Mouse (Mus musculus) forebrain, embryonic 12.5 days (tissue): ENCODE measurements around the gene Traf4. TPM values are rescaled to one million over a fixed set of nuclear protein-coding genes. Genes with fewer than 3 reads are reported as not detected.

Source experiments
- ATAC-seq: fragments of 200-750 bp; cut with Nextera tagmentation; 2 replicates; pipeline ENCODE4 v1.8.0; 2017; ENCODE audit warnings: moderate TSS enrichment; ENCODE audit not compliant: low FRiP score
- H3K27ac ChIP-seq: fragments of 300-500 bp; sonication (generic); 2 replicates; pipeline ENCODE4 v1.5.1; 2016; ENCODE audit warnings: mild to moderate bottlenecking
- H3K27me3 ChIP-seq: fragments of 300-500 bp; sonication (generic); 2 replicates; pipeline ENCODE4 v1.6.1; 2016; ENCODE audit warnings: mild to moderate bottlenecking
- H3K36me3 ChIP-seq: fragments of 300-500 bp; sonication (generic); replicated peaks from 2 replicates; pipeline ENCODE4 v1.6.1; 2016; ENCODE audit warnings: mild to moderate bottlenecking
- H3K4me1 ChIP-seq: fragments of 300-500 bp; sonication (generic); 2 replicates; pipeline ENCODE4 v1.6.1; 2016
- H3K4me2 ChIP-seq: fragments of 300-500 bp; sonication (generic); 2 replicates; pipeline ENCODE4 v1.6.1; 2016; ENCODE audit warnings: mild to moderate bottlenecking, moderate library complexity
- H3K4me3 ChIP-seq: fragments of 300-500 bp; sonication (generic); replicated peaks from 2 replicates; pipeline ENCODE4 v1.5.1; 2016; ENCODE audit warnings: mild to moderate bottlenecking
- H3K9ac ChIP-seq: fragments of 300-500 bp; sonication (generic); 2 replicates; pipeline ENCODE4 v1.6.1; 2016; ENCODE audit warnings: mild to moderate bottlenecking
- H3K9me3 ChIP-seq: fragments of 300-500 bp; sonication (generic); 2 replicates; pipeline ENCODE4 v1.6.1; 2016
- WGBS: fragments of 180-500 bp; shearing (Covaris S2); methylation state at CpG from one replicate; pipeline ENCODE4 v1.1.7; 2016; 5-methylcytosine and 5-hydroxymethylcytosine counted together
- polyA plus RNA-seq: library from polyadenylated mRNA; unstranded; fragments of >200 nt; fragmentation: Nextera tagmentation; extraction: Ambion mirVana; gene quantifications from 2 replicates; pipeline ENCODE4 v1.2.1, GENCODE M21; 2016

The Traf4 gene
- polyA plus RNA-seq, 1 experiment from 2014 or later, result 121 TPM

DNA sequence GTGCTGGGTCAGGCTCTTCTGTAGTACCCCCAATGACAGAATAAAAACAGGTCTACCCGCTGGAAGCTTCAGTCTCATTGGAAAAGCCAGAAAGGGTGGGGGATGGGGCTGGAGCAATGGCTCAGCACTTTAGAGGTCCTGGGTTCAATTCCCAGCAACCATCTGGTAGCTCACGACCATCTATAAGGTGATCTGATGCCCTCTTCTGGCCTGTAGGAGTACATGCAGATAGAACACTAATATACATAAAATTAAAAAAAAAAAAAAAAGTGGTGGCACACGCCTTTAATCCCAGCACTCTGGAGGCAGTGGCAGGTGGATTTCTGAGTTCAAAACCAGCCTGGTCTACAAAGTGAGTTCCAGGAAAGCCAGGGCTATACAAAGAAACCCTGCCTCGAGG, 5.9 kb upstream of the Traf4 start:
- ATAC-seq, result no peak
- H3K27me3 ChIP-seq, result peaks cover 5% of the 10 kb centered on the region; the same call in 1 of the 2 replicates
- H3K27ac ChIP-seq, result no peak overlapping the region
- peaks cover 4% of the 10 kb centered on the region; the same call in 1 of the 2 replicates for H3K4me1 ChIP-seq
- H3K4me3 ChIP-seq, result no peak overlapping the region
- H3K9ac ChIP-seq, result no peak overlapping the region
- no peaks in the 10 kb centered on the region for H3K9me3 ChIP-seq
- no peak overlapping the region for H3K4me2 ChIP-seq
- no peaks in the 10 kb centered on the region for H3K36me3 ChIP-seq
- WGBS, result 79% methylated on average over 4 of the region's 4 CpGs

DNA sequence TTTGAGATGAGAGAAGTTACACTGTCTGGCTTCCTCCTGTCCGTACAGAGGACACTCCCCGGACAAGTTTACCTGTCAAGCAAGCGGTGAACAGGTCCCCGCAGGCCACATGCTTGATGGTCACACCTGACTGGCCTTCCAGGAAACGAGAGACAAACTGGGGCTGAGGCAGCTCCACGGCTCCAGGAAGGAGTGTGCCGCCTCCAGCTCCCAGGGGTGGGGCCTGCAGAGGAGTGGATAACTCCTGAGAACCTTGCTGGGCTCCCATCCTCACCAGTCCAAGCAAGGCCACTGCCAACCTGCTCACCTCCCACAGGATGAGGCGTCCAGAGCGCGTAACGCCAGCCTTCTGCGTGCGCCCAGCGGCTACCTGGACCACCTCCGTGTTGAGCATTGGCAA, 4.9 kb upstream of the Traf4 start:
- Histone ChIP-seq H3K27ac (no peak overlapping the region), H3K9me3 (no peaks in the 10 kb centered on the region), H3K9ac (no peak overlapping the region), H3K4me2 (no peak overlapping the region), H3K4me1 (peaks cover 7% of the 10 kb centered on the region), H3K36me3 (no peaks in the 10 kb centered on the region), H3K27me3 (peaks cover 5% of the 10 kb centered on the region; the same call in 1 of the 2 replicates), H3K4me3 (no peak overlapping the region)
- 90% methylated on average over 15 of the region's 15 CpGs for WGBS
- ATAC-seq, result no peak

DNA sequence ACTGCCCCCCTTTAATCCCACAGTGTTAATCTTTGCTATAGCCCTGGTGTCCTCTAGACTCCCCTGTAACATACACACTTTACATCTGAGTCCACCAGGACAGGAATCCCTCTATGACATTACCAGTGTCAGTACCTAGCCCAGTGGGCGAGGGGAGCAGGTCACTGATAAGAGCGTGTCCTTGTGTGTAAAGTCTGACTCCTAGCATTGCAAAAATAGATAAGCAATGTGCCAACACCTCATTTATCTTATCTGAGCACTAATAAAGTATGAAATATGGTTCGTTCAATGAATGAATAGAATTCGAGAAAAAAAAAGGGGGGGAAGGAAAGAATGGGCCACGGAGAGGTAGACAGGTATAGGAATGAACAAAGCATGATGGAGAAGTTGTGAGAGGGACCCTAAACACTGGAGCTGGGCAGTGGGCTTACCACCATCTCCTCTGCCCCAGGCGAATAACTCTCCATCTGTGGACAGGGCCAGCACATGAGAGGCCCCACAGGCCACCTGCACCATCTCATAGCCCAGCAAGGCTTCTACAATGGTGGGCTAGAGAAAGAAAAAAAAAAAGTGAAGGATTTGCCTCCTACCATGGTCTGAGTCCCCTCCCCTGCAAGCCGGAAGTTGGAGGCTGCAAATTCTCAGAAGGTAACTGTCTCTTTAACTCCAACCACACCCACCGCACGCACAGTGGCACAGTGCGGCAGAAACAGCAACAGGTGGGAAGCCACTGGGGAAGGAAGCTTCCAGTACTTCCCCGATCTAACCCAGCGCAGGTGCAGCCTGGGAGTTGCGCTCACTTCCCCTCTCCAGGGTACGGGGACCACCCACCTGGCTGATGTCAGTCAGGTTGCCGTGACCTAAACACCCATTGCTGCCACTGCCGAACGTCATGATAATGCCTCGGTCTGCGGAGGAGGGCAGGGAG, 3.4 kb upstream of the Traf4 start:
- ATAC-seq, result no peak
- 61% methylated on average over 19 of the region's 19 CpGs for WGBS

DNA sequence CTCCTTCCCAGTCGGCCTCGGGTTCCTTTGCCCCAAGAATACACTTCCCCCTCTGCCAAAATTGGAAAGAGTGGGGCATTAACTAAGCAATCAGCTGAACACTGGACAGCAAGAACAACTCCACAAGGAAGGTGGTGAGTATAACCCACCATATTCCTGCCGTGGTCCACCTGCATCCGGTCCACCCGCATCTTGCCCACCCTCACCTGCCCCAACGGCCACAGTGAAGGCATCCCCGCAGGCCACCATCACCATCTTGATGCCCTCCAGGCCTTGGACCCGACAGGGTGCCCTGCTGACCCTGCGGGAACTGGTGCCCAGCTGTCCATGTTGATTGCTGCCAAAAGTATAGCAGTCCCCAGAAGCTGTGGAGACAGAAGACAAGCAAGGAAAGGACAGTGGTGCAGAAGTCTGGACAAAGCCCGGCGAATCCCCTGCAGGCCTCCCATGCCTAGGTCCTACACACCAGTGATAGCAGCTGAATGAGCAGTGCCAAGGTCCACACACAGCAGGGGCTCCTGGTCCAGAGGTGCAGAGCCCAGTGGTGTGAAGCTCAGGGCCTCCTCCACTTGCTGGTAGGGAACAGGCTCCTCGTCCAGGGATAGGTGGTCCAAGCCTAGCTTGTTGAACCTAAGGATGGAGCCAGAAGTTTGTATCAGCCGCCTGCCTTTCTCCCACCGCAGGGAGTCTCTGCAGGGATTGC, 2.0 kb upstream of the Traf4 start:
- H3K4me3 ChIP-seq, result no peak overlapping the region
- peaks cover 5% of the 10 kb centered on the region; the same call in 1 of the 2 replicates for H3K27me3 ChIP-seq
- H3K4me2 ChIP-seq, result no peak overlapping the region
- H3K4me1 ChIP-seq, result peaks cover 23% of the 10 kb centered on the region
- ATAC-seq, result no peak
- no peaks in the 10 kb centered on the region for H3K9me3 ChIP-seq
- no peak overlapping the region for H3K9ac ChIP-seq
- peaks cover 5% of the 10 kb centered on the region for H3K36me3 ChIP-seq
- H3K27ac ChIP-seq, result no peak overlapping the region
- WGBS, result 84% methylated on average over 14 of the region's 14 CpGs

More for the DNA sequence above, 3.4 kb upstream of the Traf4 start:
- peaks cover 5% of the 10 kb centered on the region; the same call in 1 of the 2 replicates for H3K27me3 ChIP-seq
- H3K4me2 ChIP-seq, result no peak overlapping the region
- H3K9ac ChIP-seq, result no peak overlapping the region; the same call in 1 of the 2 replicates
- H3K36me3 ChIP-seq, result no peaks in the 10 kb centered on the region
- no peak overlapping the region for H3K27ac ChIP-seq
- peaks cover 9% of the 10 kb centered on the region for H3K4me1 ChIP-seq
- H3K9me3 ChIP-seq, result no peaks in the 10 kb centered on the region
- H3K4me3 ChIP-seq, result no peak overlapping the region

DNA sequence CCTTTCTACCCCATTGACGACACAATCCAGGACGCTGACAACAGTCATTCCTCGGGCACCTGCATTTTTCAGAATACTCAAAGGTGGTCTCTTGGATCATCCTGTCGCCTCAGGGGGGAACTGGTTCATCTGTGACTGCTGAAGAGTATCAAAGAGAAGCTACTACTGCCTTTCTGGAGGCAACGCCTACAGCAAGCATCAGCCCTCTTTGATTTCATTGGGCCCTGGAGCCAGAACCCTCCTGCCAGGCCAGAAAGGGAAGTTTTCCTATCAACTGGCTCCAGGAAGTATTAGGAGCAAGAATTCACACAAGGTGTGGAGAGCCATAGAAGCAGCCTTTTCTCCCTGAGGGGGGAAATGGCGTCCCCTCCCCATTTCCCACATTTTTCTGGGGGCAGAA, 1.3 kb upstream of the Traf4 start:
- Histone ChIP-seq H3K4me2 (no peak overlapping the region), H3K4me1 (peaks cover 29% of the 10 kb centered on the region), H3K27me3 (peaks cover 5% of the 10 kb centered on the region; the same call in 1 of the 2 replicates), H3K9ac (no peak overlapping the region), H3K36me3 (peaks cover 13% of the 10 kb centered on the region), H3K9me3 (no peaks in the 10 kb centered on the region), H3K4me3 (no peak overlapping the region), H3K27ac (no peak overlapping the region)
- ATAC-seq, result no peak
- WGBS, result 72% methylated on average over 6 of the region's 6 CpGs

DNA sequence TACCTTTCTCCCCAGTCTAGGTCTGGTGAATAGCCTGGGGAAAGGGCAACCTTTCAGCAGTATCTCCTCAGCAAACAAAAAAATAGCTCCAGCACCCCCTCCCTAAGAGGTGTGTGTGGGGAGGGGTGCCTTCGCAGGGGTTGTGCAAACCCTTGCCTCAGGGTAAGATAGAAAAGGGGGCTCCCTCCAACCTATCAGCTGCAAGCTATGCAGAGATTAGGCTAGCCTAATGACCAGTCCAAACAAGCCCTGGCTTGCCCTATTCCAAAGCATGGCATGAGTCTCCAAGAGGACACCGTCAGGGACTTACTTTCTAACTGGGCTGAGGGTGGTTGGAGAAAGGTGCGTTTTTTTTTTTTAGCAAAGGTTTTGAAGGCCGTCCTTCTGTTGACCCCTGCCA, 772 bp upstream of the Traf4 start:
- Histone ChIP-seq H3K4me1 (peaks cover 29% of the 10 kb centered on the region), H3K4me3 (peak overlapping the region; percentile 99; the same call in 1 of the 2 replicates), H3K36me3 (peaks cover 18% of the 10 kb centered on the region), H3K9ac (peak overlapping the region; percentile 99; the same call in 1 of the 2 replicates), H3K9me3 (no peaks in the 10 kb centered on the region), H3K4me2 (peak overlapping the region; percentile 84), H3K27me3 (peaks cover 5% of the 10 kb centered on the region; the same call in 1 of the 2 replicates), H3K27ac (peak overlapping the region; percentile 99; the same call in 1 of the 2 replicates)
- 48% methylated on average over 4 of the region's 4 CpGs for WGBS
- ATAC-seq, result no peak

DNA sequence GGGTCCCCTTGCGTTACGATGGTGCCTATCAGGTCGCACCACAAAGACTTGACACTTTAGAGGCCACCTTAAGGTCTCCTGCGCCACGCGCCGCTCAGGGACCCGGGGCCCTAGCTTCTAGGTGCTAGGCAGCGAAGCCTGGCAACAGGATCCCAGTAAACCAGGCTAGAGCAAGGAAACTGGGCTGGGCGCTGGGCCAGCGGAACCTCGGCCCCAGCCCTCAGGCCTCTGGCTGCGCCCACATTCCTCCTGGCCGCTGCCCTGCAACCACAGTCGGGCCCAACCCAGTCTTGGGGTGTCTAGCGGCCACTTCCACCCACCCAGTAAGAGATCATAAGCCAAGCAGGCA, 346 bp upstream of the Traf4 start:
- ATAC-seq, result peak; percentile 31; the same call in 1 of the 2 replicates

DNA sequence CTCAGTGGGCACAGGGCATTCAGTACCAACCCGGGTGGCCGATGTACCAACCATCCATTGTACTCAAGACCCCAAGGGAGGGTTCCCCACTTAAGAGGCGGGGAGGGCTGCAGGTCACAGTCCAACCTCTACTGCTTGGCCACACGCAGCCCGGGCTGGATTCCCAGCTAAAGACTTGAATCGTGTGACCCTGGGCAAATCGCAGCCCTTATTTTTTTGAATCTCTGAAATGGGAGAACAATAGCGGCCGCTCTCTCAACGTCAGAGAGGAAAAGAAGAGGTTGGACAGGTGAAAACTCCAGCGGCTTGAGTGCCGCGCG, 825 bp downstream of the Traf4 start:
- Histone ChIP-seq H3K4me3 (peak overlapping the region; percentile 99), H3K9me3 (no peaks in the 10 kb centered on the region), H3K4me2 (peak overlapping the region; percentile 84), H3K27me3 (peaks cover 5% of the 10 kb centered on the region; the same call in 1 of the 2 replicates), H3K27ac (peak overlapping the region; percentile 99), H3K9ac (peak overlapping the region; percentile 99), H3K36me3 (peaks cover 34% of the 10 kb centered on the region), H3K4me1 (peaks cover 31% of the 10 kb centered on the region)
- under 1% methylated on average over 14 of the region's 14 CpGs for WGBS
- 0 out of 2 replicates have a peak, but pooled peaks have one; percentile 0 for ATAC-seq

More for the DNA sequence above, 346 bp upstream of the Traf4 start:
- Histone ChIP-seq H3K27ac (peak overlapping the region; percentile 99), H3K27me3 (peaks cover 5% of the 10 kb centered on the region; the same call in 1 of the 2 replicates), H3K4me3 (peak overlapping the region; percentile 99), H3K4me2 (peak overlapping the region; percentile 84), H3K36me3 (peaks cover 22% of the 10 kb centered on the region), H3K4me1 (peaks cover 29% of the 10 kb centered on the region), H3K9ac (peak overlapping the region; percentile 99), H3K9me3 (no peaks in the 10 kb centered on the region)
- WGBS, result 5% methylated on average over 16 of the region's 16 CpGs

DNA sequence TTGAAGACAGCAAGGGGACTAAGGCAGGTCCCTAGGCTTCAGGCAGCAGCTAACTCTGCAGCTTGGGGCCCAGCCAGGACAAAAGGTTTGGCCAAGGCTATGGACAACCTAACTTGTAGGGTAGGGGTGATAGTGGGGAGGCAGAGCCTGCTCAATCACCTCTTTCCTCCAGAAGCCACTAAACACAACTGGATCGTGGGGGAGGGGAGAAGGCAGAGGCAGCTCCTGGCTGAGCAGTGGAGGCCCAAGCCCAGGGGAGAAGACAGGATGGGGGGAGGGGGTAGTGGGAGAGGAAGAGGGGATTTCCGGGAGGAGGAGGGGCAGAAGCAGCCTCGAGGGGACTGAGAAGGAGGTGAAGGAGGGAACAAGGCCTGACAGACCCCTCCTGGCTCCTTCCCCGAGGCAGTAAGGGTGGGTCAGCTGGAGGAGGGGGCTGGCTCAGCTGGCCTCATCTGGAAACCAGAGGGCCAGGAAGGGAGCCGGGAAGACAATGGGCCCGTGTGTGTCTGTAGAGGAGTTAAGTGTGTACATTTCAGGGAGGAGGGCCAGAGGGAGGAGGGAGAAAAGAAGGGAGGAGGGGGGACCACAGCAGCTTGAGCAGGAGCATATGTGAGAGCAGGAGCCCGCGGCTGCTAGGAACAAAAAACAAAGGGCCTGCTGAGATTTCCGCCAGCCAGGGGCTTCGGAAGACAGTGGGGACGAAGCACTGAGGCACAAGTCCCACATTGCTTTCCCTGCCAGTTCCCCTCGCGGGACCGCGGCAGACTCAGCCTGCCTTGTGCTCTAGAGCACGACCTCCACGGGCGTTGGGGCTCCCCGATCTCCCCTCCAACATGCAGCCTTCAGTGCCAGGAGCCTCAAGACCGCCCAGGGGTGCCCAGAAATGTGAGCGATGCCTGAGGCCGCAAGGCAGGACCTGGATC, 1.4 kb downstream of the Traf4 start:
- peak overlapping the region; percentile 99 for H3K9ac ChIP-seq
- peak; percentile 66 for ATAC-seq
- H3K4me3 ChIP-seq, result peak overlapping the region; percentile 99
- H3K4me1 ChIP-seq, result peaks cover 35% of the 10 kb centered on the region
- H3K4me2 ChIP-seq, result peak overlapping the region; percentile 84
- no peaks in the 10 kb centered on the region for H3K9me3 ChIP-seq
- peaks cover 40% of the 10 kb centered on the region for H3K36me3 ChIP-seq
- peaks cover 5% of the 10 kb centered on the region; the same call in 1 of the 2 replicates for H3K27me3 ChIP-seq
- peak overlapping the region; percentile 99 for H3K27ac ChIP-seq
- 0% methylated on average over 22 of the region's 22 CpGs for WGBS

DNA sequence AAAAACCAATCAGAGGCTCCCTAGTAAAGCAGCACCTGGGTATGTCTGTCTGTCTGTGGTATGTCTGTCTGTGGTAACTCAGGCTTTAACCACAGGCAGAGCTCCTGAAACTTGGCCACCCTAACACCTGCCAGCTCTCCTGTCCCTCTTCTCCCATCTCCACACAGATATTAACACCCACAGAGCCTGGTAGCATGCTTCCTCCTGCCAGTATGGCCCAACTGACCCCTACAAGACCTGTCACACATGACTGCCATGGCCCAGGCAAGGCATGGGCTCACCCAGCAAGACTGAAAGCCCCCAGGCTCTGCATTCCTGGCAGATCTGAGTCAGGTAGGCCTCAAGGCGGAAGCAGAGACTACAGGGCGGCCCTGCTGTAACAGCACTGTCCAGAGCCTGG, 2.3 kb downstream of the Traf4 start:
- H3K27ac ChIP-seq, result peak overlapping the region; percentile 99
- H3K4me2 ChIP-seq, result peak overlapping the region; percentile 84

DNA sequence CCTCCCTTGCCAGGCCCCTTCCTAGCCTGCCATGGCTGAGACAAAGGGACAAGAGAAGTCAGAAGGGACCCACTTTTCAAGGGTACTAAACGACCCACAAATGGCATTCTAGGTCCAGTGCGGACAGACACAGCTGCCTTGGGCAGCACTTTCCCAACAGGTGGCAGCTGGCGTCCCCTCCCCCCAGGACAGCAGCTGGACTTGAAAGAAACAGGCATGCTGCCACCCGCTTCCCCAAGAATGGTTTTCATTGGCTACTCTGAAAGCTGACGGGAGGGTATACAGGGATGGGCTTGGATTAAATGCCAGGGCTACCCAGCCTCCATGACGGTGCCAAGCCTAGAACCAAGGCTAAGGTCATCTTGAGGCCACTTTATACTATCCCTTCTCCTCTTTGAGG, 2.9 kb downstream of the Traf4 start:
- H3K27ac ChIP-seq, result peak overlapping the region; percentile 99
- H3K4me2 ChIP-seq, result peak overlapping the region; percentile 84

More for the DNA sequence above, 2.3 kb downstream of the Traf4 start:
- peaks cover 38% of the 10 kb centered on the region for H3K4me1 ChIP-seq
- peak overlapping the region; percentile 99 for H3K9ac ChIP-seq
- H3K9me3 ChIP-seq, result no peaks in the 10 kb centered on the region
- no peak for ATAC-seq
- peak overlapping the region; percentile 99 for H3K4me3 ChIP-seq
- H3K36me3 ChIP-seq, result peaks cover 49% of the 10 kb centered on the region
- 75% methylated on average over 2 of the region's 2 CpGs for WGBS
- H3K27me3 ChIP-seq, result peaks cover 5% of the 10 kb centered on the region; the same call in 1 of the 2 replicates

More for the DNA sequence above, 2.9 kb downstream of the Traf4 start:
- H3K9me3 ChIP-seq, result no peaks in the 10 kb centered on the region
- peaks cover 54% of the 10 kb centered on the region for H3K36me3 ChIP-seq
- H3K9ac ChIP-seq, result peak overlapping the region; percentile 99
- 52% methylated on average over 6 of the region's 6 CpGs for WGBS
- H3K27me3 ChIP-seq, result peaks cover 5% of the 10 kb centered on the region; the same call in 1 of the 2 replicates
- no peak for ATAC-seq
- peak overlapping the region; percentile 99 for H3K4me3 ChIP-seq
- peaks cover 38% of the 10 kb centered on the region for H3K4me1 ChIP-seq
